Mouse (Mus musculus) embryonic fibroblast, embryonic 13.5 days (primary cell): ENCODE measurements around the gene Egln1.

Source experiments
- CTCF ChIP-seq: IDR thresholded peaks from 2 replicates; pipeline ENCODE4 v1.5.1; 2011; ENCODE audit warnings: mild to moderate bottlenecking, control low read depth, low read length, moderate library complexity, borderline replicate concordance; ENCODE audit not compliant: insufficient read depth
- POLR2A ChIP-seq: IDR thresholded peaks from 2 replicates; pipeline ENCODE4 v1.6.1; 2011; ENCODE audit warnings: low read depth, mild to moderate bottlenecking, control low read depth, low read length, moderate library complexity

DNA sequence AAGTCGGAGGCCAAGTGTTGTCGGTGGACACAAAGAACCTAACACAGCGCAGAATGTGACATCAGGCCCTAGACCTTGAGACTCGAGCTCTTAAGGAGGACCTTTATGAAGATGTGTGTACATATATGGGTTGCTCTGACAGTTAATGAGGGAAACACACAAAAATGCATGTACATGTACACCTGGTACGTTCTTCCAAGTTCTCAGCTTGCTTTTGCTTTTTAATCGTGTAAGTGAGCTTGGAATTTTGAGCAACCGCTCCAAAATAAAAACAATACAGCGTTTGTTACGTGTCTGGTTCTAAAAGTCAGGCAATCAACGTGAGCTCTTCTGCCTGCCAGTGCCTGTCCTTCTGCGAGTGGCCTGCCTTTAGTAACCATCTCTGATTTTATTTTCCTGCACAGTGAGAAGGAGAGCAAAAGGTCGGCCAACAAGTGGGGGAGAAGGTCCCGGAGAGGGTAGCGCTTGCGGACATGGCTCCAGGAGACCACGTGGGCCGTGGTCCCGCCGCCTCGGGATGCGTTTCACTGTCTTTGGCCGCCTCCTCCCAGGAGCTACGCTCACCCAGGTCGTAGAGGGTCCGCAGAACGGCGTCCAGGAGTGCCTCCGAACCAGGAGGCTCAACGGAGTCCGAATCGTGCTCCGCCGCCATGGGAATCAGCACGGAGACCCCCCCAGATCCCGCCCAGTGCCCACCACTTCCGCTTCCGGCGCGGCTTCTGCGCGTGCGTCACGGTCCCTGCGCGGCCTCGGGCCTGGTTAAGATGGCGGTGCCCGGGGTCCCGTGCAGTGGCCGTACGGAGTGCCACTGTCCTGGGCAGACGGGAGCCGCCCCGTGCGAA lies 86.6 kb downstream of the Egln1 start, which contains the start of the genes Gnpat and 2810004N23Rik:
- TF ChIP-seq CTCF = no peak
- peak; percentile 95 for TF ChIP-seq POLR2A
